Mouse (Mus musculus) effector memory CD4-positive, alpha-beta T cell, adult 7 months (primary cell): Measurements from ENCODE around the gene Pde6g. TPM values are rescaled to one million over a fixed set of nuclear protein-coding genes. Genes with fewer than 3 reads are reported as not detected.

Experiments
- polyA plus RNA-seq: library from polyadenylated mRNA; unstranded; fragments of 100-300 nt; shearing (Covaris generic); gene quantifications from one replicate; pipeline ENCODE4 v1.2.1, GENCODE M21; 2017

The Pde6g gene
- polyA plus RNA-seq = 0.60 TPM

GRCm38 (mm10) chr11:120453306-120453705 lies at the start of gene Pde6g:
Pde6g (minus strand) TSS chr11:120453500.

GRCm38 (mm10) chr11:120491317-120492023 lies 38.2 kb upstream of the Pde6g start, which contains the start of gene Slc25a10:
Slc25a10 (plus strand) TSS chr11:120491840.

GRCm38 (mm10) chr11:120484265-120484981 lies 31.1 kb upstream of the Pde6g start, which contains the start of gene Mrpl12:
Mrpl12 (plus strand) TSS chr11:120484613.

GRCm38 (mm10) chr11:120467051-120467735 lies 13.9 kb upstream of the Pde6g start, which contains the start of gene Arl16:
Arl16 (minus strand) TSS chr11:120467607.

GRCm38 (mm10) chr11:120457772-120458751 lies 4.8 kb upstream of the Pde6g start, which contains the start of the genes Oxld1 and Ccdc137:
Oxld1 (minus strand) TSS chr11:120458068.
Ccdc137 (plus strand) TSS chr11:120458115.

GRCm38 (mm10) chr11:120442344-120442743 lies 11.0 kb downstream of the Pde6g start, which contains the start of gene Tspan10:
Tspan10 (plus strand) TSS chr11:120442644.

GRCm38 (mm10) chr11:120437152-120437856 lies 16.0 kb downstream of the Pde6g start, which contains the start of gene Nploc4:
Nploc4 (minus strand) TSS chr11:120437708.

Other genes starting within 250 kb of the Pde6g start
- gene Bahcc1, start 220.6 kb downstream of the Pde6g start, polyA plus RNA-seq = 0.18 TPM
- 2,851 TPM for gene Actg1, start 105.0 kb downstream of the Pde6g start, polyA plus RNA-seq
- gene Fscn2, start 92.0 kb downstream of the Pde6g start, polyA plus RNA-seq = 0.22 TPM
- 24.0 TPM for gene Faap100, start 74.7 kb downstream of the Pde6g start, polyA plus RNA-seq
- gene Nploc4, start 15.8 kb downstream of the Pde6g start, polyA plus RNA-seq = 50.4 TPM
- gene Tspan10, start 10.9 kb downstream of the Pde6g start, polyA plus RNA-seq = not detected
- gene Oxld1, start 4.6 kb upstream of the Pde6g start, polyA plus RNA-seq = 3.9 TPM
- gene Ccdc137, start 4.6 kb upstream of the Pde6g start, polyA plus RNA-seq = 25.7 TPM
- 11.9 TPM for gene Arl16, start 14.1 kb upstream of the Pde6g start, polyA plus RNA-seq
- 29.6 TPM for gene Mrpl12, start 31.1 kb upstream of the Pde6g start, polyA plus RNA-seq
- 7.6 TPM for gene Slc25a10, start 38.3 kb upstream of the Pde6g start, polyA plus RNA-seq
- not detected for gene Gcgr, start 77.2 kb upstream of the Pde6g start, polyA plus RNA-seq
- 59.6 TPM for gene Mcrip1, start 96.2 kb upstream of the Pde6g start, polyA plus RNA-seq
- not detected for gene Ppp1r27, start 97.6 kb upstream of the Pde6g start, polyA plus RNA-seq
- 172 TPM for gene P4hb, start 119.8 kb upstream of the Pde6g start, polyA plus RNA-seq
- 768 TPM for gene Arhgdia, start 128.1 kb upstream of the Pde6g start, polyA plus RNA-seq
- gene Alyref, start 144.9 kb upstream of the Pde6g start, polyA plus RNA-seq = 279 TPM
- 67.7 TPM for gene Anapc11, start 144.9 kb upstream of the Pde6g start, polyA plus RNA-seq
- not detected for gene Npb, start 155.0 kb upstream of the Pde6g start, polyA plus RNA-seq
- 135 TPM for gene Pcyt2, start 164.4 kb upstream of the Pde6g start, polyA plus RNA-seq
- 155 TPM for gene Sirt7, start 171.7 kb upstream of the Pde6g start, polyA plus RNA-seq
- gene Mafg, start 180.1 kb upstream of the Pde6g start, polyA plus RNA-seq = 31.8 TPM
- 0.44 TPM for gene Pycr1, start 190.3 kb upstream of the Pde6g start, polyA plus RNA-seq
- gene Myadml2, start 194.7 kb upstream of the Pde6g start, polyA plus RNA-seq = not detected
- gene Notum, start 207.7 kb upstream of the Pde6g start, polyA plus RNA-seq = not detected
- 111 TPM for gene Aspscr1, start 219.5 kb upstream of the Pde6g start, polyA plus RNA-seq